Mouse (Mus musculus) spleen, adult 2 months (tissue): Measurements from ENCODE around the gene Cstf1. TPM values are rescaled to one million over a fixed set of nuclear protein-coding genes. Genes with fewer than 3 reads are reported as not detected.
A peak's percentile ranks its signal among the peaks of the same experiment; 100 is the strongest.

ENCODE experiments used
- DNase-seq, 2 experiments: peaks; one replicate each; pipeline versions ENCODE4 v3.0.0 to v3.0.0-alpha.2; 2012 to 2021; ENCODE audit warnings: low spot score in 2 of 2, low read depth in 1 of 2
- H3K27ac ChIP-seq: fragments of 200-500 bp; 2 replicates; pipeline ENCODE4 v1.5.1; 2012; ENCODE audit warnings: low read length, inconsistent platforms; ENCODE audit not compliant: insufficient read depth
- H3K27me3 ChIP-seq: fragments of 200-500 bp; 2 replicates; pipeline ENCODE4 v1.6.1; 2012; ENCODE audit warnings: mild to moderate bottlenecking, moderate library complexity, low read length, inconsistent platforms; ENCODE audit not compliant: control insufficient read depth, insufficient read depth
- H3K36me3 ChIP-seq: fragments of 200-500 bp; 2 replicates; pipeline ENCODE4 v1.6.1; 2012; ENCODE audit warnings: mild to moderate bottlenecking, low read length, inconsistent platforms; ENCODE audit not compliant: control insufficient read depth, insufficient read depth
- H3K4me1 ChIP-seq: fragments of 200-500 bp; 2 replicates; pipeline ENCODE4 v1.6.1; 2011; ENCODE audit warnings: inconsistent platforms; ENCODE audit not compliant: control insufficient read depth, insufficient read depth, insufficient read length
- H3K4me3 ChIP-seq: fragments of 200-500 bp; 2 replicates; pipeline ENCODE4 v1.5.1; 2011; ENCODE audit warnings: mild to moderate bottlenecking, inconsistent platforms; ENCODE audit not compliant: insufficient read depth, insufficient read length; ENCODE audit errors: extremely low read depth
- CTCF ChIP-seq: fragments of 200-500 bp; IDR thresholded peaks from 2 replicates; pipeline ENCODE4 v1.5.1; 2011; ENCODE audit warnings: mild to moderate bottlenecking, inconsistent platforms; ENCODE audit not compliant: insufficient read depth, insufficient read length, insufficient replicate concordance; ENCODE audit errors: extremely low read depth
- POLR2A ChIP-seq: fragments of 200-500 bp; IDR thresholded peaks from 2 replicates; pipeline ENCODE4 v1.6.1; 2011; ENCODE audit warnings: low read depth, low read length, inconsistent platforms
- WGBS: fragments of 180-500 bp; shearing (Covaris S2); methylation state at CpG from one replicate; pipeline ENCODE4 v1.1.7; 2018; 5-methylcytosine and 5-hydroxymethylcytosine counted together
- polyA plus RNA-seq: library from polyadenylated mRNA; depleted of rRNA; stranded (reverse); fragments of >200 nt; gene quantifications from 2 replicates; pipeline ENCODE4 v1.2.3, GENCODE M21; 2012

Cstf1 gene
- polyA plus RNA-seq, 1 experiment = 26.0 TPM

DNA sequence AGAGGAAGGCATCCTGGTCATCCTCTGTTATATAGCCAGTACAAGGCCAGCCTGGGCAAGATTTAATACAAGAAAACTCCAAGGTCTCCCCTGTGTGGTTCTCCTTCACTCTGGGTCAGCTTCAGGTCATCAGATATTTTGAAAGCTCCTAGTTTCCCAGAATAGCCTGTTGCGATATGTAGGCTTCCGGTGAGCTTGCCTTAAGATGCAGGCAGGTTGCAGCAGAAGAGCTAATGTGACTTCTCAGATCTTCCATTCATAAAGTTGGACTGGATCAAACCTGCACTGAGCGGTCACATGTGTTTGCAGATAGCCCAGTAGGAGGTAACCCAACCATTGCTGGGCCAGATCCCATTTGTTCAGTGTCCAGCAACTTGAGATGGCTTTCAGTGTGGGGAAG is 14.2 kb downstream of the Cstf1 start:
- 92% methylated on average over 3 of the region's 3 CpGs for WGBS
- TF ChIP-seq CTCF = no peak
- no peak for TF ChIP-seq POLR2A
- H3K4me3 ChIP-seq = no peak overlapping the region
- peaks cover 5% of the 10 kb centered on the region; the same call in 1 of the 2 replicates for H3K4me1 ChIP-seq
- H3K27ac ChIP-seq = no peak overlapping the region
- no peaks in the 10 kb centered on the region for H3K27me3 ChIP-seq
- peaks cover 12% of the 10 kb centered on the region for H3K36me3 ChIP-seq
- DNase-seq = no peak

DNA sequence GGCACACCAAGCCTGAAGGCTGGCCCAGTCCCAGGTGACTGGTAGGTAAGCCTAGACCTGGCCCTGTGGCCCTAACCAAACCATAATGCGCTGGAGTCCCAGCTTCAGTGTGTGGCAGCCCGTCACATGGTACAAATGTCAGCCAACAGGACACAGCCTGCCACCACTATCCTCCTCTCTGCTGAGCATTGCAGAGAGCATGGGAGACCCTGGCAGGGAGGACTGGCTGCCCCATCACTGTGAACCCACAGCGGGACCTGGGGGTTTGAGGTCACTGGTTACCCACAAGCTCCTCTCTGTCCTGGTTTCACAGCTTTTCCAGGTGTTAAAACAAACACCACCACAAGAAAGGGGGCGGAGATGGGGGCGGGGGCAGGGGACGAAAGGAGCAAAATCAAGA is 19.9 kb downstream of the Cstf1 start:
- H3K4me1 ChIP-seq = peaks cover 10% of the 10 kb centered on the region; the same call in 1 of the 2 replicates
- no peak overlapping the region for H3K27ac ChIP-seq

DNA sequence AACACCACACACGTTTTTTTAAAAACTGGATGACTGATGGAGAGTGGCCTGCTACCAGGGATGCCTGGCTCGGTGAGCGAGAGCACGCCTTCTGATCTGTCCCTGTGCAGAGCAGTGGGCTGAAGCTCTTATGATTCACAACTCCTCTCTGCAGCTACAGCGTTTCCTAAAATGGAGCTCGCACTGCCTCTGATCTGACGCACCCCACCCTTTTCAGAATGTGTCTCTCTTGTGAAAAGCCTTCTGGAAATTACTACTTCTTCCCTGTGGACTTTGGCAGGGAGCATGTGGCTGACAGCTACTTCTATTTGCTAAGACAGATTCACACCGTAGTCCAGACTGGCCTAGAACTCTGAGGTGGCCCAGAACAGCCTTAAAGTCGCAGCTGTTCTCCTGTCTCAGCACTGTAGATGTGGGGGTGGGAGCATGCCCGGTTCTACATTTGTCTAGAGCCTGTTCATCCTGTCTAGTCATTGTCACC is 21.6 kb downstream of the Cstf1 start:
- H3K4me1 ChIP-seq = peaks cover 10% of the 10 kb centered on the region; the same call in 1 of the 2 replicates
- H3K36me3 ChIP-seq = no peaks in the 10 kb centered on the region
- H3K27ac ChIP-seq = no peak overlapping the region
- no peak overlapping the region for H3K4me3 ChIP-seq
- 54% methylated on average over 10 of the region's 10 CpGs for WGBS
- no peaks in the 10 kb centered on the region for H3K27me3 ChIP-seq
- no peak for TF ChIP-seq CTCF
- TF ChIP-seq POLR2A = no peak
- no peak for DNase-seq

More for the DNA sequence above, 19.9 kb downstream of the Cstf1 start:
- no peak for DNase-seq
- whole genome bisulfite sequencing = 22% methylated on average over 6 of the region's 6 CpGs
- no peak overlapping the region for H3K4me3 ChIP-seq
- TF ChIP-seq POLR2A (no peak), CTCF (no peak)
- no peaks in the 10 kb centered on the region for H3K36me3 ChIP-seq
- no peaks in the 10 kb centered on the region for H3K27me3 ChIP-seq

DNA sequence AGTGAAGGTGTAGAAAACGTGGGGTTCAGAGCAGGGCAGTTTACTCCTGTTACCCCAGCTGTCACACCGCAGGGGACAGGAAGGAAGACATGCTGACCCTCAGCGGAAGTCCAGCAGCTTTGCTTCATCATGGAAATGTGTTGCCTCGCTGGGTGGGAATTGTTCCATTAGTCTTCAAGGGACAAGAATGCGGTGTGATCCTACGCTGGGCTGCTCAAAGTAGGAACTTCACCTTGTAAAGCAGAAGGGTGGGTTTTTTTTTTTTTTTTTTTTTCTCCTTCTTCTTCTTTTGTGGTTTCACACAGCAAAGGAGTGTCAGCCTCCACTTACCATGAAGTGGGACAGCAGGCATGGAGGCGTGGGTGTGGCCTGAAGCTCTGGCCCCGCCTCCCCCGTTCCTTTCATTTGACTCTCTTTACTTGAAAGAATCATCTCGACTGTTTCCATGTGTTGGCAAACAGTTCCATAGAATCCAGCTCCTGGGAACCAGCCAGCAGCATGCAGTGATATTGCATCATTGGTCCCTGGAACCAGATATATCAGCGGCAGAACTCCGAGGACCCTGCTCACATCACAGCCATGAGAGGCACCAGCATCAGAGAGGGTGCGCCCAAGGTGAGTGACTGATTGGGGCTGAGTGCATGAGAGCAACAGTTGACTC is 23.0 kb downstream of the Cstf1 start, which contains the start of gene Cass4:
Cass4 (plus strand) TSS at position 404 of the 661 bp plus-strand sequence.
- Histone ChIP-seq H3K4me1 (peaks cover 10% of the 10 kb centered on the region; the same call in 1 of the 2 replicates), H3K4me3 (peak within 1 kb of the TSS; percentile 39; the same call in 1 of the 2 replicates), H3K36me3 (no peaks in the 10 kb centered on the region), H3K27ac (peak within 1 kb of the TSS; percentile 46), H3K27me3 (no peaks in the 10 kb centered on the region)
- no peak for TF ChIP-seq CTCF
- no peak for TF ChIP-seq POLR2A
- DNase-seq = peak; percentile 47 to 67
- WGBS = 11% methylated on average over 13 of the region's 13 CpGs

DNA sequence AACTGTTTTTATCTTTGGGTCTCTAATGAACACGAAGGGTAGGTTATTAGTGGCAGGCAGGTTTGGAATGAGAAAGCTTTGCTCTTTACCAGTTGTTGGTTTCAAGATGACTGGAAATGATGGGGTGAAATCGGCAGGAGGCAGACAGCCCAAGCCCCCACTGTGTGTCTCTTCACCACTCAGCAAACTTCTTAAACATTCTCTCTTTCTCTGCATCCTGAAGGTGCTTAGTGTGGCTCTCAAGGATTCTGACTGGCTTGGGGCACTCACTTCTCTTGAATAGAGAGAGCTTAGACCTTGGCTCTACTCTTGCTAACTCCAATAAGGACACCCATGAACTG is 23.5 kb downstream of the Cstf1 start:
- H3K27me3 ChIP-seq = no peaks in the 10 kb centered on the region
- H3K4me3 ChIP-seq = peak overlapping the region; percentile 39; the same call in 1 of the 2 replicates
- peaks cover 10% of the 10 kb centered on the region; the same call in 1 of the 2 replicates for H3K4me1 ChIP-seq
- WGBS = 52% methylated on average over 2 of the region's 2 CpGs
- H3K27ac ChIP-seq = 0 out of 2 replicates have a peak overlapping the region, but pooled peaks have one; percentile 16
- no peak for DNase-seq
- TF ChIP-seq CTCF = no peak
- no peak for TF ChIP-seq POLR2A
- H3K36me3 ChIP-seq = no peaks in the 10 kb centered on the region

DNA sequence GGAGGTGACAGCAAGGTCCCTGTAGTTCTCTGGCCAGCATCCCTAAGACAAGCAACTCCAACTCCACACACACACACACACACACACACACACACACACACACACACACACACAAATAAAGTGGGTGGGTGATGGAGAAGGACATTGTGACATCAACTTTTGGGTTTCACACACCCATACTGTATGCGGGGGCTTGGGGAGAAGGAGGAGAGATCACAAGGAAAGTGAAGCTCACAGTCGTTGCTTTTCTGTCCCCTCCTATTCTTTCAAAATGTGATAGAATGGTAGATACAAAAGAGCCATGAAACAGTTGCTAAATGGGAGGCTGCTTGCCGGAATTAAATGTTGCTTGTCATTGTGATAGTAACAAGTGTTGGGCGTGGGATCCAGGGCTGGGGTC is 24.2 kb downstream of the Cstf1 start:
- no peaks in the 10 kb centered on the region for H3K36me3 ChIP-seq
- WGBS = 71% methylated on average over 4 of the region's 4 CpGs

DNA sequence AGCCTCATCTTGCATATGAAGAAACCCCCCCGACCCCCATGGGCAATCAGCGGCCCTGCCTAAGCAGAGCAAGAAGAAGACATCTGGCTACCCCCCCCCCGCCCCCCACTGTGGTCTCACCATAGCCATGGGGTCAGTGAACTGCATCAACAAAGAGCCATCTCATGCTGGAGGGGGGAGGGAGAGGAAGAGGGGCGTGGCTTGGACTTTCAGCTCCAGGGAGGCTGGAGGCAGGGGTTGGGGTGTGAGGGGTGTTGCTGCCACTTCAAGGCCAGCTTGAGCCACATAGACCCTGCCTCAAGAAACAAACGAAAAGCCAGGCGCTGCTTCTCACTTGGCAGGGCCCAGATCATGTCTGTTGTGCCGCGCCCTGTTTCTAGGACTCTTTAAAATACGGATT is 25.5 kb downstream of the Cstf1 start:
- Histone ChIP-seq H3K4me1 (peaks cover 16% of the 10 kb centered on the region), H3K4me3 (no peak overlapping the region), H3K36me3 (no peaks in the 10 kb centered on the region), H3K27ac (no peak overlapping the region), H3K27me3 (no peaks in the 10 kb centered on the region)
- no peak for DNase-seq
- 65% methylated on average over 9 of the region's 9 CpGs for WGBS
- TF ChIP-seq CTCF = no peak

More for the DNA sequence above, 24.2 kb downstream of the Cstf1 start:
- no peak for DNase-seq
- Histone ChIP-seq H3K27ac (no peak overlapping the region), H3K4me3 (no peak overlapping the region), H3K4me1 (peaks cover 13% of the 10 kb centered on the region; the same call in 1 of the 2 replicates), H3K27me3 (no peaks in the 10 kb centered on the region)
- no peak for TF ChIP-seq POLR2A
- no peak for TF ChIP-seq CTCF
